Mouse (Mus musculus) liver, embryonic 11.5 days (tissue): ENCODE results near the gene Olfr705. TPM values are rescaled to one million over a fixed set of nuclear protein-coding genes. Genes with fewer than 3 reads are reported as not detected.
"Not testable (repeated sequence)": the region's sequence is repeated elsewhere in the genome, so short reads cannot be mapped to it uniquely, and the experiment has no call there.

Source experiments
- ATAC-seq: fragments of 200-750 bp; cut with Nextera tagmentation; replicated peaks from 2 replicates; pipeline ENCODE4 v1.8.0; 2017; ENCODE audit warnings: moderate number of reproducible peaks, mild to moderate bottlenecking, moderate TSS enrichment, moderate library complexity; ENCODE audit not compliant: low FRiP score
- DNase-seq: peaks from one replicate; pipeline ENCODE4 v3.0.0-alpha.2; 2017; ENCODE audit warnings: low spot score
- H3K27ac ChIP-seq: fragments of 300-500 bp; sonication (generic); 2 replicates; pipeline ENCODE4 v1.5.1; 2014; ENCODE audit warnings: mild to moderate bottlenecking, low read depth, low read length, control low read depth
- H3K27me3 ChIP-seq: fragments of 300-500 bp; sonication (generic); replicated peaks from 2 replicates; pipeline ENCODE4 v1.6.1; 2014; ENCODE audit warnings: low read length, mixed read lengths; ENCODE audit not compliant: control insufficient read depth, insufficient read depth
- H3K36me3 ChIP-seq: fragments of 300-500 bp; sonication (generic); 2 replicates; pipeline ENCODE4 v1.6.1; 2014; ENCODE audit warnings: mild to moderate bottlenecking, low read length, moderate library complexity, mixed read lengths; ENCODE audit not compliant: control insufficient read depth, insufficient read depth
- H3K4me1 ChIP-seq: fragments of 300-500 bp; sonication (generic); replicated peaks from 2 replicates; pipeline ENCODE4 v1.6.1; 2014; ENCODE audit warnings: low read length, mixed read lengths; ENCODE audit not compliant: control insufficient read depth, insufficient read depth
- H3K4me2 ChIP-seq: fragments of 300-500 bp; sonication (generic); 2 replicates; pipeline ENCODE4 v1.6.1; 2014; ENCODE audit warnings: mild to moderate bottlenecking, control low read depth, moderate library complexity
- H3K4me3 ChIP-seq: fragments of 300-500 bp; sonication (generic); 2 replicates; pipeline ENCODE4 v1.5.1; 2014; ENCODE audit warnings: low read depth, low read length, control low read depth
- H3K9ac ChIP-seq: fragments of 300-500 bp; sonication (generic); 2 replicates; pipeline ENCODE4 v1.6.1; 2014; ENCODE audit warnings: low read depth, low read length, control low read depth
- H3K9me3 ChIP-seq: fragments of 300-500 bp; sonication (generic); 2 replicates; pipeline ENCODE4 v1.6.1; 2016; ENCODE audit warnings: low read length, inconsistent platforms, mixed read lengths; ENCODE audit not compliant: control insufficient read depth
- WGBS: fragments of 180-500 bp; shearing (Covaris S2); extraction: QIAGEN DNeasy Blood & Tissue Kit; methylation state at CpG from one replicate; pipeline ENCODE4 v1.1.7; 2014; 5-methylcytosine and 5-hydroxymethylcytosine counted together
- polyA plus RNA-seq: library from polyadenylated mRNA; unstranded; fragments of >200 nt; fragmentation: Nextera tagmentation; extraction: Ambion mirVana; gene quantifications from 2 replicates; pipeline ENCODE4 v1.2.1, GENCODE M21; 2014

Gene Olfr705
- polyA plus RNA-seq, result not detected in 2 replicates

GRCm38 (mm10) chr7:106876791-106877190, at the start of gene Olfr705:
Olfr705 (minus strand) TSS chr7:106876891.
- DNase-seq (no peak), ATAC-seq (no peak)
- H3K27me3 ChIP-seq, result no peaks in the 10 kb centered on the region
- no peak within 1 kb of the TSS for H3K9ac ChIP-seq
- H3K27ac ChIP-seq, result no peak within 1 kb of the TSS
- 68% methylated on average over 3 of the region's 3 CpGs for WGBS
- no peaks in the 10 kb centered on the region for H3K9me3 ChIP-seq
- no peak within 1 kb of the TSS for H3K4me2 ChIP-seq
- no peak within 1 kb of the TSS for H3K4me3 ChIP-seq
- no peaks in the 10 kb centered on the region for H3K36me3 ChIP-seq
- H3K4me1 ChIP-seq, result no peaks in the 10 kb centered on the region

GRCm38 (mm10) chr7:106920961-106921360, 44.3 kb upstream of the Olfr705 start:
- not testable (repeated sequence) for H3K4me3 ChIP-seq, DNase-seq, H3K36me3 ChIP-seq, H3K9ac ChIP-seq, ATAC-seq, H3K27ac ChIP-seq, H3K4me2 ChIP-seq, H3K27me3 ChIP-seq, H3K4me1 ChIP-seq, H3K9me3 ChIP-seq
- WGBS, result 76% methylated on average over 2 of the region's 7 CpGs

DNA sequence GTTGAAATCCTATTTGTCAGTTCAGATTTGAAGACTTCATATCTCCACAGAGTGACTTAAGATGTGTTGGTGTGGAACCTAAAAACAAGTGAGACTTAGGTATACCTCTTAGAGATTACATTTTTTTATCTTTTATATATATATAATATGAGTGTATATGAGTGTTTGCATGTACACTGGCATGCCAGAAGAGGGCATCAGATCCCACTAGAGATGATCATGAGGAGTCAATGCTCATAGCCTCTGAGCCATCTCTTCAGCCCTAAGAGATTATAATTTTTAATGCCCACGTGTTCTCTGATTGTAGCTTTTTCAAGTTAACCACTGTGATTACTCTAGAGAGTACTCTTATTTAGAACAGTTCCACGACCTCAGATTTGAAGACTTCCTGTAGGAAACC, 31.0 kb upstream of the Olfr705 start, which contains the start of gene Olfr1532-ps1:
Gene Olfr1532-ps1, plus strand, starts transcription at position 326 of the 400 bp plus-strand sequence.
- no peak within 1 kb of the TSS for H3K4me3 ChIP-seq
- no peak for DNase-seq
- ATAC-seq, result no peak

DNA sequence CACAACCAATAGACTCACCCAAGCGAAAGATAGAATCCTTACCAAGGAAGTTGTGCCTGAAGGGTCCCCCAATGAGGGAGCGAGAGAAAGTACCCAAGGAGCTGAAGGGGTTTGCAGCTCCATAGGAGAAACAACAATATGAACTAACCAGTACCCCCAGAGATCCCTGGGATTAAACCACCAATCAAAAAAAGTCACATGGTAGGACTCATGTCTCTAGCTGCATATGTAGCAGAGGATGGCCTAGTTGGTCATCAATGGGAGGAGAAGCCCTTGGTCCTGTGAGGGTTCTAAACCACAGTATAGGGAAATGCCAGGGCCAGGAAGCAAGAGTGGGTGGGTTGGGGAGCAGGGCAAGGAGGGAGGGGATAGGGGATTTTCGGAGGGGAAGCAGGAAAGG, 24.4 kb upstream of the Olfr705 start, which contains the start of gene Olfr707:
Gene Olfr707, minus strand, starts transcription at position 101 of the 400 bp plus-strand sequence.
- not testable (repeated sequence) for H3K9me3 ChIP-seq, H3K4me3 ChIP-seq, DNase-seq, H3K4me2 ChIP-seq, H3K9ac ChIP-seq, H3K4me1 ChIP-seq, H3K27ac ChIP-seq, H3K27me3 ChIP-seq, ATAC-seq, H3K36me3 ChIP-seq
- 80% methylated on average over 3 of the region's 3 CpGs for WGBS

More for the DNA sequence above, 31.0 kb upstream of the Olfr705 start, which contains the start of gene Olfr1532-ps1:
- no peaks in the 10 kb centered on the region for H3K27me3 ChIP-seq
- no peaks in the 10 kb centered on the region for H3K4me1 ChIP-seq
- no peaks in the 10 kb centered on the region for H3K36me3 ChIP-seq
- WGBS, result 57% methylated on average over 2 of the region's 2 CpGs
- no peak within 1 kb of the TSS for H3K4me2 ChIP-seq
- no peak within 1 kb of the TSS for H3K27ac ChIP-seq
- no peaks in the 10 kb centered on the region for H3K9me3 ChIP-seq
- no peak within 1 kb of the TSS for H3K9ac ChIP-seq

- WGBS, result 76% methylated on average over 2 of the region's 2 CpGs
- Histone ChIP-seq H3K9ac (no peak within 1 kb of the TSS), H3K27ac (no peak within 1 kb of the TSS), H3K27me3 (no peaks in the 10 kb centered on the region), H3K4me1 (no peaks in the 10 kb centered on the region), H3K36me3 (no peaks in the 10 kb centered on the region), H3K4me3 (no peak within 1 kb of the TSS), H3K4me2 (no peak within 1 kb of the TSS), H3K9me3 (no peaks in the 10 kb centered on the region)
- no peak for DNase-seq
- ATAC-seq, result no peak
Observed at GRCm38 (mm10) chr7:106888062-106888461, 11.4 kb upstream of the Olfr705 start, which contains the start of gene Olfr706. Olfr706 (minus strand) TSS chr7:106888162.

GRCm38 (mm10) chr7:106862885-106863284, 13.8 kb downstream of the Olfr705 start, which contains the start of gene Olfr704:
Olfr704 (plus strand) TSS chr7:106863185.
- H3K9me3 ChIP-seq, result no peaks in the 10 kb centered on the region
- H3K36me3 ChIP-seq, result no peaks in the 10 kb centered on the region
- H3K9ac ChIP-seq, result no peak within 1 kb of the TSS
- H3K4me2 ChIP-seq, result no peak within 1 kb of the TSS
- ATAC-seq (no peak), DNase-seq (no peak)
- H3K4me1 ChIP-seq, result no peaks in the 10 kb centered on the region
- H3K27me3 ChIP-seq, result no peaks in the 10 kb centered on the region
- no peak within 1 kb of the TSS for H3K27ac ChIP-seq
- H3K4me3 ChIP-seq, result no peak within 1 kb of the TSS

DNA sequence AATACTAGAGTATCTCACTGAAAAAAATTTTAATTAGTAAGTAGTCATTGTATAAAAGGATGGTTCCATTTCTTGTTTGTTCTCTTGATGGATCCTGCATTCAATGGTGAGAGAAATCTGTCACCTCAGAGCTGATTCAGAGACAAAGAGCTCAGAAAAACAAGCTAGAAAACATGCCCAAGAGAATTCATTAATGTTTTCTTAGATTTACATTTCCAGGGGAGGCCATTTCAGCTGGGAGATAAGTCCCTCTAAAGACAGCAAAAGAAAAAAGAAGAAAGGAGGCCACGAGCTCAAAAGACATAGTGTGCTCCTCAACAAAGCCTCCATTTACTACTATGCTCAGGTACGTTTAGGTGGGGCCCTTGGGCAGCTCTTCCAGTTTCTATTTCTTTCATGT, 33.6 kb downstream of the Olfr705 start, which contains the start of gene Olfr703:
Gene Olfr703, plus strand, starts transcription at position 301 of the 400 bp plus-strand sequence.
- no peak for ATAC-seq
- Histone ChIP-seq H3K9ac (no peak within 1 kb of the TSS), H3K4me2 (no peak within 1 kb of the TSS), H3K27me3 (no peaks in the 10 kb centered on the region), H3K4me3 (no peak within 1 kb of the TSS), H3K9me3 (peaks cover 2% of the 10 kb centered on the region; the same call in 1 of the 2 replicates), H3K4me1 (no peaks in the 10 kb centered on the region), H3K36me3 (no peaks in the 10 kb centered on the region), H3K27ac (no peak within 1 kb of the TSS)
- 63% methylated on average over 2 of the region's 2 CpGs for WGBS
- no peak for DNase-seq

DNA sequence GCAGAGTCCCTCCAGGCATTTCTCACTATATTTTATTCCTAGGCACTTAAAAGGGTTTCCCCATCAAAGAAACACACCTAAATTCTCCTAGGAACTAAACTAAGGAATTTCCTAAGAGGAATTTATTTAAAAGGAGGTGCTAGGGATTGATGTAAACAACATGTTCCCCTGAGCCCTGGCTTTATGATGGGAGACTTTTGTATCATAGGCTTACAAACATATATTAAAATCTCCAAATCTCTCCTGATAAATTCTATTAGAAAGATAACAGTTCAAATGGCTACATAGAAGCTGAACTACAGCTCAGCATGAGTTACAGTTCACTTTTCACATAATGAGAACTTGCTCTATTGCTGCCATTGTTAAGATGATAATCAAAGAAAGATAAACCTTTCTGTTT, 42.9 kb downstream of the Olfr705 start, which contains the start of gene Olfr702:
Gene Olfr702, minus strand, starts transcription at position 101 of the 400 bp plus-strand sequence.
- no peaks in the 10 kb centered on the region for H3K4me1 ChIP-seq
- H3K36me3 ChIP-seq, result no peaks in the 10 kb centered on the region
- ATAC-seq (no peak), DNase-seq (no peak)
- H3K4me3 ChIP-seq, result no peak within 1 kb of the TSS
- H3K27ac ChIP-seq, result no peak within 1 kb of the TSS
- H3K9me3 ChIP-seq, result no peaks in the 10 kb centered on the region
- H3K9ac ChIP-seq, result no peak within 1 kb of the TSS
- no peak within 1 kb of the TSS for H3K4me2 ChIP-seq
- H3K27me3 ChIP-seq, result no peaks in the 10 kb centered on the region
